Mouse (Mus musculus): Measurements from ENCODE around the gene Sema3a.
A peak's percentile ranks its signal among the peaks of the same experiment; 100 is the strongest.
"Not testable (repeated sequence)": the region's sequence is repeated elsewhere in the genome, so short reads cannot be mapped to it uniquely, and the experiment has no call there.

Sema3a gene

DNA sequence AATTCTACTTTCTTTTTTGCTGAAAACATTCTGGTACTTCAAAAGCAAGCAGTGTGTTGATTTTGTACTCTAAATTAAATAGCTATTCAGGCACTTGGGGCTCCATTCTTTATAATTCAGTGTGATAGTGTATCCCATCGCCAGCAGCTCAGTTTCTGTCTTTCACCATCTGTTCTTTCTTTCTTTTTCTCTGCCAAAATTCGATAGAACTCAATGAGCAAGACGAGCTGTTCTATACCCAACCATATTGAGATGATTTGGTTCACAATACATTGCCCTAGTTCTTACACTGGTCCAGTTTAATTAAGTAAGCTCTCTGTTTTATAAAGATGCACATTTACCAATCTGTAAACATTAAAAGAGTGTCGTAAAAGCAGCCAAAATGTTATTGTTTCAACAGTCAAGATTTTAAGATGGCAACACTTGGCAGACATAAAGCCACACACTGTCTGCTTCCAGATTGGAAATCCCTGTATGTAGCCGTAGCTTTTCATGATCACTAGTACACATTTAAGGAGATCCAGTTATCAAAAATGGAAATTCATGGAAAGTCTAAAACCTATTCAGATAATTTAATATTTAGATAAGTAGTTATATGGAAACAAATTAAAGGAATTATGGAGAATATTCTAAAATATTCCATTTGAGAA is 296.2 kb downstream of the Sema3a start:
- no peak for DNase-seq (ENCODE audit: low read depth, low spot score)

DNA sequence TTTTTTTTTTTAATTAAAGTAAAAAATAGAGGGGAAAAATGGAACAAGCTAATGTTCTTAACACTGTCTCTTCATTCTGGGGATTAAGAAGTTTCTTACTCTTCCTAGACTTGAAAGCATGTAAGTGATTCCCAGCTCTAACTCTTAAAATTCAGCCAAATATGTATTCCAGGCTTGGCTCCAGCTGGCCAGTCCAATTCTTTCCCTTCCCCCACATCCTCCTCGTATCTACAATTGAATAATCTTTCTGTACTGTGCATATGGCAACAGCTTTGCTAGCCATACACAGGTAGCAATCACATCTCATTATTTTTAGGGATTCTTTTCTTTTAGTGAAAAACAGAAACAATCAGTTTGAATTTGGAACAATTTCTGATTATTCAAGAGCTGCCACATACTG is 303.5 kb downstream of the Sema3a start:
- DNase-seq (ENCODE audit: low read depth, low spot score): no peak

DNA sequence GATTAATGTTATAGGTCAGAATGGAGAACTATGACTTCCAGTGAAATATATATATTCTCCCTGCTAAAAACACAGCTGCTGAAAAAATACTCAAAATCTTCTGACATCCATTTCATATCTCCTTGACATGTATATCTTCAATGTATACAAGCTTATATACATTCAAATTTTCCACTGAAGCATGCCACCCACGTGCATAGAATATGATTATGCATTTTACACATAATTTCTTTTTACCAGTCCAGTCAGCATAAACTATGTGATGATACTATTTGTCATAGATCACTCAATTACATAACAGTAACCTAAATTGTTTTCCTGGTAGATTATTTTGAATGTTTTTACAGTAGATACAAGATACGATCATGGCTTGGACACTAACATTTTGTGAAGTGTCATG is 306.6 kb downstream of the Sema3a start:
- DNase-seq (ENCODE audit: low read depth, low spot score): no peak

DNA sequence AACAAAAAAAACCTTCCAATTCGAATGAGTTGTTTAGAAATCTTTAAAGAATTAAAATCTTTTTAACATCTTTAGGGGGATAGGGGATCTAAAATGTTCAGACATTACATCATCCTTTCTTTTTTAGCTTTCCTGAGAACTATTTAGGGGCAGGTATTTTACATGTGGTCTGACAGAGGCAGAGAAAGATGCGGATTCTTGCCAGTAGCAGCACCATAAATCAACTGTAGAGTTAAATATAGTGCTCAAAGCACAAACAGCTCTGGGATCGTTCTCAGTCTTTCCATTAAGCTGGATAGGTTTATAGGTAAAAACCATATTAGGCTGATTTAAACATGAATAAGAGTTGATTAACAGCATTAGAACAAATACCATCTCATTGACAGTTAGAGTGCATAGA is 307.4 kb downstream of the Sema3a start:
- DNase-seq (ENCODE audit: low read depth, low spot score): no peak

DNA sequence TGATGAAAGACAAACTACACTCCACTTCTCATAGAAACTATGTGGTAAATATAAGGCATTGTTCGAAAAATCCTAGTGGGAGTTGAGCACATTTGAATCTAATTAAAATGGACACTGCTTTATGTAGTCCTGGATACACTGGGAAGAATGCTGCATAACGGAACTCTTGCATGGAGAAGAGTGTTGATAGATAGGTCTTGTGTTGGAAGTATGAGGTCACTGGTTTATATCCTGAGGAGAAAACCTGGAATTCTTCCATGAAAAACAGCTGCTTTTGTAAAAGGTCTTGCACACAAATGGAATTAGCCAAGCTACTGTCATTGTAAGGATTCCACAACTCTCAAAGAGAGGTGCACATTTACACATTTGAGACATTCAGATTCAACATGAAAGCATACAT is 308.1 kb downstream of the Sema3a start:
- DNase-seq (ENCODE audit: low read depth, low spot score): no peak

DNA sequence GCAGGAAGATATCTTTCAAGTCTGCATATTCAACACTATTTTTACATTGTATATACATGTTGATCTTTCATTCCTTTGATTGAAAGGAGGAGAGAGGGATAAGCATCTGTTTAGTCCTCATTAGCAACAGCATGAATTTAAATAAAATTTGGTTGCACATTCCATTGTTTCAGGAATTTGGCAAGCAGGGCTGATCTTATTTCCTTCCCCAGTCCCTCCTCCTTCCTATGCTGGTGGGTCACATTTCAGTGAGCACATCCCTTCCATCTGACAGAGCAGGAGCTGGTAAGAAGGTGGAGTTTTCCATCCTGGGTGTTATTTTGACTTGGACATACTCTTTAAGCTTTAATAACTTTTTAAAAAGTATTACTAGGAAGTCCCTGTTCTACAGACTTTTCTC is 315.9 kb downstream of the Sema3a start:
- DNase-seq (ENCODE audit: low read depth, low spot score): no peak

DNA sequence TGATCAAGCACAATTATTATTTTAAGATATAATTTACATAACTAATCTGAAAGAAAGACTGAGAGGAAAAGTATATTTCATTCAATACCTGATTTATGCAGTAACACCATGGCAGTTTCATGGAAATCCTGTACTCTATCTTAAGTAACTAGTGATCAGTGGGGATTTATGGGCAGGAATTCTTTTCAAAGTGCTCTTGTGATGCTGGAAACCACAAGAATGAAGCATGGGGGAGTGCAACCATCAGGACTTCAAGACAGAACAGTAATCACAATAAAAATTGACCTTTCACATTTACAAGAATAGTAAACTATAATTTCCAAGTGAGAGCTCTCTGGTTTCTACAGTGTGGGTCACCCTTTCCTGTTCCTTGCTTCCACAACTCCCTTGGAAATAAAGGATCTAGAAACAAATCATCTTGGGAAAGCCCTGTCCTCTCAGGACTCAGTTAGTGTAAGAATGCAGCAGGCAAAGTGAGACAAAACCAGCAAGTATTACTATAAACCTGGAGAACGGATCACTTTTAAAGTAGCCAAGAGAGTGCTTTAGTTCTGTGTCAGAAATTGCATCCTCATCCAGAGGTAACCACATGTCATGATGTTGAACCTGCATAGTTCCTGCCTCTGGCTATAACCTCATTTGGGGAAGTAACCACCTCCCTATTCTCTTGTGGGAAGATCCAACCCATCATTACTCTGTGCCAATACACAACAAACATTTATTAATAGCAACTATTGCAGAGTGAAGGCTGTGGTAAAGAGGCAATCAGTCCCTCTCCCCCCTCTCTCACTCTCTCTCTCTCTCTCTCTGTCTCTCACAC is 335.2 kb downstream of the Sema3a start:
- no peak for DNase-seq (ENCODE audit: low read depth, low spot score)

DNA sequence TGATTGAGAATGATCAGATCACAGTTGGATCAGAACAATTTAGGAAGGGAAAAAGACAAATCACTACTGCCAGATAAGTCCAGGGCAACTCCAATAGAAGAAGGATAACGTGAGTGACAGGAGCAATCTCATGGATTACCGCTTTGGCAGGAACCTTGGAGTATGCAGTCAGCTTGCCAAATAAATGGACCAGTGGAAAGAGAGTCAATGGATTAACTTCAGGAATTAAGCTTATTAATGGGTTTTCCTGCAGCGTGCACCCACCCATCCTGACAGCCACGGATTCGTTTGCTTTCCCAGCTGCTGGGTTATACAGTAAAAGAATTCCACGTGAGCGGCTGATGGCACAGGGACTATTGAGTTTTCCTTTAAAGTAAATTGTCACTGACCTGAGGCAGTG is 343.6 kb downstream of the Sema3a start:
- no peak for DNase-seq (ENCODE audit: low read depth, low spot score)

DNA sequence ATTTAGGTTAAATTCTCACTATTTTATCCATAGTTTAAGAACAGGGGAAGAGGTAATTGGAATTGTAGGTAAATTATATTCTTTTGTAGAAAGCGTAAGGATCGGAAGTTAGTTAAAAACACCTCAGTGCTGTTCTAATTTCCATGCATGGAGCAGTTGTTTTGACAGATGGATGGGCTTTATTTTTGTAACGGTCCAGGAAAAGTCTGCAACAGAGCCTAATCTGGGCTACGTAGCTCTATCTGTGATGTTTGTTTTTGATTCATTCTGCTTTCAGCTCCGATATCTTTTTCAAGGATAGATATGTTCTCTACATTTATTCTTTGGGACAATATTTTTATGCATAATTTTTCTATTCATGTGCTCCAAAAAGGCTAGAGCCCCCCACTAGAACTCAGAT is 344.2 kb downstream of the Sema3a start:
- no peak for DNase-seq (ENCODE audit: low read depth, low spot score)

DNA sequence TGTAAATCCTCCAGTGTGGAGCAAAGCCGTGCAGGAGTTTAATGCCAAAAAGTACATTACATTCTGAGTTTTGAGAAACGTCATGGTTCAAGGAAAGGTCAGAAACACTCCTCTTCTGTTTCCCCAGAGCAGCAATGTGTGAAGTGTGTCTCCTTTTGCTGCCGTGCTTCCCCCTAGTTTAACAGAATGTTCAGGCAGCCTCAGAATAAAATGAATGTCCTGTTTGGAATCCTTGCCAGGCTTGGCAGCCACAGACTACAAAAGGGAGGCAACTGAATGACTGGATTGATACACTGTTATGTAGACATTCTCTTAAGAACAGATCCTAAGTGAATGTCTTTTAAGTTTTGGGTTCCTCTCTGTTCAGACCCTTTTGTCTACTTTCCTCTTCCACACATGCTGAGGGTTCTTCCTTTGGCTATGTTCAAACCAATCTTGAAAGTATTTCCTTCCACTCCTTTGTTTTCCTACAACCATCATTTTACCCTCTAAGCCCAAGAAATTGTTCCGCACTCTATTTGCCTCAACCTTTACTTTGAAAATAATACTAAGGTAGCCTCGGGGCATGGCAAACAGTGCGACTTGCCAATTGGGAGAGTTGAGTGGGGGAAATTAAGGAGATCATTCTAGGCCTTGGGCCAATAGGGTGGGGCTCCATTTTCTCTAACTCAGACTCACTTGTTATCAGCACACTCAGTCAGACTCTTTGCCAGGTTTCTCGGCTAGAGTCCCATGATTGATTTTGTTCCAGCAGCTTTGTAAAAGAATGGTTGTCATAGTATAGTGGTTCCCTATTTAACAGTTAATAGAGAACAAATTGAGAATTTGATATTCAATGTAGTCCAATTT is 345.1 kb downstream of the Sema3a start:
- DNase-seq (ENCODE audit: low read depth, low spot score): no peak

DNA sequence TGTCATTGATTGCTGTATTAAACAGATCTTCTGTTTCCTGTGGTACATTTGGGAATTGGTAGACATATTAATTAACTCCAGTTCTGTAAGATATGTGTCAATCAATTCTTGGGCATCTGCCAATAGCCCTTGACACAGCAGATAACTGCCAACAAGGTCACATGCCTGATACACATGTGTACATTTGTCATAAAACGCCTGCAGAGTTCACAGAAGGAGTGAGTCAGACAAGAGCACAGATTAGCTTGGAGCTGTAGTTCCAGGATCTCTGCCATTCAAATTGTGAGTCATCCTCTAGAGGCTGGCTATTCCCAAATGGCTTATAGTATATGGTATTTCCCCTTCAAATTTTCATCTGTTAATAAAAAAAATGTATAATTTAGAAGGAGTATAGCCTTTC is 352.4 kb downstream of the Sema3a start:
- DNase-seq (ENCODE audit: low read depth, low spot score): no peak

DNA sequence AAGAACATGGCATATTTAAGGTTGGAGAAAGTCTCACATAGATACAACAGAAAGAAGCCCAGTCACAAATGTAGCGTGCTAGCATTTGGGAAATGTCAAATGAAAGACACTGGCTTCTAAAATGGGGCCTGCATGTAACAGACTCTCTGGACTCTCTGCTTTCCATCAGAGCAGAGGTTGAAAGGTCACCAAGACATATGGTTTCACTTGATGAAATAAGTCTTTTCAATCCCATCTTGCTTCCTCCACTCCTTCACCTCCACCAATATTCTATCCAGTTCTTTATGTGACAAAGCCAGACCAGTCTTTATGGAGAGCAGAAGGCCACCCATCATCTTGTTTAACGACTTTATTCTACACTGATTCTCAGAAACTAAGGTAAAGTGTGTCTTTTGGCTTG is 363.5 kb downstream of the Sema3a start:
- no peak for DNase-seq (ENCODE audit: low read depth, low spot score)

DNA sequence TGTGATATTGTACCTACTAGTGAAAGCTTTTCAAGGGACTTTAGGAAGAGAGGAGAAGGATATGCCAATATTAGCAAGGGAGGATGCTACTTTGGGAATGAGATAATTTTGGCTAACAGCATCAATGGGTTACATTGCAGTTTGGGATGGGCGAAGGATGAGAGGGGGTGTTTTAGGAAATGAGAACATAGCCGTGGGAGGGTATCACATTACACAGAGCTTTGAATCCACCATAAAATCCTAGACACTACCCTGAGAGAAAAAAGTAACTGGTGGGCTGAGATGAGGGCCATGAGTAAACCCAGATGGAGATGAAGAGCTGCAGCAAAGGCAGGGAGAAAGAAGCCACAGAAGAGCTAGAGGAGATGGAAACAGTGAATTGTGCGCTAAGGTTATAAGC is 370.8 kb downstream of the Sema3a start:
- DNase-seq (ENCODE audit: low read depth, low spot score): not testable (repeated sequence)

DNA sequence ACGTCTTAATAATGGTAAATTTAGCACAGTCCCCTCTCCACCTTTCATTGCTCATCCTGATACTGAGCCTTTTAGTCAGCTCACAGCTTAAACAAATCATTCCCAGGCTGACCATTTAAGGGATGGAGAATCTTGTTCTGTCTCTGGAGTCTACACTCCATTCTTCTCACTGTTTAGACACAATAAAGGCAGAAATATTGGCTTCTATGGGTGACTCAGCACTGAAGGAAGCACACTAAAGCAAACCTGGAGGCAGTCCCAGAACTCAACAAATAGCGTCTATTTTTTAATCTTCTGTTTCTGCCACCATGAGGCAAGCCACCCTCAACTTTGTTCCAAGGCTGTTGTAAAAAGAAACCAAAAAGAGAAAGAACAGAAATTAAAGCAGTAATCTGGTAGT is 374.6 kb downstream of the Sema3a start:
- DNase-seq (ENCODE audit: low read depth, low spot score): no peak

DNA sequence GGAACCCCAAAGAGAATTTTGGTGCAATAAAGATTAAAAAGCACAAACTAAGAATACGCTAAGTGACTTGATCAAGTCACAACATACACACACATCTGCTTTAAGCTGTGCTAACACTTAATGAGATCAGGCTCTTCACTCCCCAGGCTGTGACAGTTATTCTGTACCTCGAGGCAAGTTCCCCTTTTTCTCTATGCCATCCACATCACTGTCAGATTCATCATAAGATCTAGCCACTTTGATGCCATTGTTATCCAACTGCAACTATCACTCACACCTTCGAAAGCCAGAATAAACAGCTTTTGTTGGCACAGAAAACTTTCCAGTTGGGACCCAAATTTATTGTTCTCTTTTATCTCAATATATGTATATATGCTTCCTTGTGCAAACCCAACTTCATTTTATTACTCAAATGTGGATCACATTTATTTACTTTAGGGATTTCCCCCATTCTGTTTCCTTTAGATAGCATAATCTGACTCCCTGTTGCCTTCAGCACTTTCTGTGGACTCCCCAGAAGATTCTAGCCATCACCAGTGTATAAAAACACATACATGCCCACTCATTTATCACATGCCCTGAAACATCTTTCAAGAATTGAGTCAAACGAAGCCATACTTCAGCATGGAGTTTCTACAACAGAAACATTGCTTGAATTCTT is 380.8 kb downstream of the Sema3a start:
- DNase-seq (ENCODE audit: low read depth, low spot score): peak; percentile 13

DNA sequence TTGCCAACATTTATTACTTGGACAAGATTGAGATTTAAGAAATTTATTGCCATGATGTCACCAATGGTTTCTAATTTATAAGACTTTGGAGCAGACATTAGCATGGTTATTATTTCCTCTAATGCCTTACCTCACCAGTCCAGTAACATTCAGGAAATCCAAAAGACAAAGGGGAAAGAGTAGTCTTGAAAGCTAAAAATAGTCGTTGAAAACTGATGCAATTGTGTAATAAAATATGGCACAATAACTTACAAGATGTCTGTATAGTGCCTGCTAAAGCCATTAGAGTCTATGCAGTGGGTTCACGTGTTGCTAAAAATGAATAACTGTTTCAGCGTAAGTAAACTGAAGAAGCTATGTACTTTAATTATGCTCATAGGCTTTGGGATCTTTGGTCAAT is 383.9 kb downstream of the Sema3a start:
- no peak for DNase-seq (ENCODE audit: low read depth, low spot score)

DNA sequence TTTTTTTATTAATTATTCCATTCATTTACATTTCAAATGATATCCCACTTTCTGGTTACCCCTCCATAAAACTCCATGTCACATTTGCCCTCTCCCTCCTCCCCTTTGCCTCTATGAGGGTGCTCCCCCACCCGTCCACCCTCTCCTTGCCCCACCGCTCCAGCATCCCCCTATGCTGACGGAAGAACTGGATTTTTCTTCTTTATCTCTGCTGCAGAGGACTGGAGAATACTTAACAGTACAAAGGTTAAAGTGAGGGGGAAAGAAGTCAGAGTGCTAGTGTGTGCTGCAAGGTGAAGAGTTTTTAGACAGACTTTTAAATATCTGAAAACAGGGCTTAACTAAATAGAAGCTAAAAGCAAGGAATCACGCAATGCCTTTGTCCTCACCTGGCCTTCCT is 391.8 kb downstream of the Sema3a start:
- DNase-seq (ENCODE audit: low read depth, low spot score): no peak

DNA sequence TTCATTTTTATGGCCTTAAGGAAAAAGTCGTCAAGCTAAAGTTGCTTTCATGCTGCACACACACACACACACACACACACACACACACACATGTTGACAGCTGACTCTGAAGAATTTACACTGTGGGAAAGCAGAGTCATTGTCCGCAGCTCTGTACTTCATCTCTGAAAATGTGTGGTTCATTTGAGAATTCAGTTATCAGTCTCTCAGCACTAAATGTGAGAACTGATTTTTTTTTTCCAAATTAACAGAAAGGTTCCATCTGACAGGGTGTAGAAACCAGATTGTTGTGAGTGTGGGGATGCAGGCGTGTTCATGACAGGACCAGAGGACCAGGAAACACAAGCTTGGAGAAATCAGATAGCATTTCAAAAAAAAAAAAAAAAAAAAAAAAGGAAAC is 400.4 kb downstream of the Sema3a start:
- DNase-seq (ENCODE audit: low read depth, low spot score): no peak

DNA sequence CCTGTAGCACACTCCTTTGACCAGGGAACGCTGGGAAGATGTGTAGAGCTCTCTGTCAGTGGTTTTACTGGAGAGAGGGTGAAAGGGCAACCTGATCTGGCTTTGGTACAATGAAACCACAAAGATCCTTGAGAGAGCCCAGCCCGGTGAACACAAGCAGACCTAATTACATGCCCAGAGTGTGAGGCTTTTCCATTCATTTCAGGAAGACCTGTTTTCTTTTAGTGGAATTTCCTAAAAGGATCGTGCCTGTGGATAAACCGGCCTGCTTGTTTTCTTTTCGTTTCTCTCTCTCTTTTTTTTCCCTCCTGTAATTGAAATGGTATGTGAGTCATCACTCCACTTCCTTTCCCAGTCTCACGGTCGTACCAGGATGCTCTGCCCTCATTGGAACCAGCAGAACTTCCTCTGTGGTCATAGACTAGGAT is 401.8 kb downstream of the Sema3a start:
- DNase-seq (ENCODE audit: low read depth, low spot score): no peak

DNA sequence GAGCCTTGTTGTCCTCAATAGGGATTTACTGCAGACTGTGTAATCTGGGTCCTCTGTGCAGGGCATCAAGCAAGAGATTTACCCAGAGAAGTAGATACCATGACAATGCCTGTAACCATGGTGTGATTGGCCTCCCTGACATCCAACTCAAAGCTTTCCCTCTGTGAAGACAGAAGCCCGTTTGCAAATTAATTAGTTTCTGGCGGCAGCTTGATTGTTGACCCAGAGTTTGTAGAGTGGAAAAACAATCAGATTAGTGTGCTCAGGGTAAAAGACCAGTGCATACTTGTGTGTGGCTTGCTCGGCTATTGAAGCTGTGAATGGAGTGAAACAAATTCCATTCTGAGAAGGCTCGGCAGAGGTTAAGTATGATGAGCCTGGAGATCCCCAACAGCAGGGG is 404.0 kb downstream of the Sema3a start:
- no peak for DNase-seq (ENCODE audit: low read depth, low spot score)

DNA sequence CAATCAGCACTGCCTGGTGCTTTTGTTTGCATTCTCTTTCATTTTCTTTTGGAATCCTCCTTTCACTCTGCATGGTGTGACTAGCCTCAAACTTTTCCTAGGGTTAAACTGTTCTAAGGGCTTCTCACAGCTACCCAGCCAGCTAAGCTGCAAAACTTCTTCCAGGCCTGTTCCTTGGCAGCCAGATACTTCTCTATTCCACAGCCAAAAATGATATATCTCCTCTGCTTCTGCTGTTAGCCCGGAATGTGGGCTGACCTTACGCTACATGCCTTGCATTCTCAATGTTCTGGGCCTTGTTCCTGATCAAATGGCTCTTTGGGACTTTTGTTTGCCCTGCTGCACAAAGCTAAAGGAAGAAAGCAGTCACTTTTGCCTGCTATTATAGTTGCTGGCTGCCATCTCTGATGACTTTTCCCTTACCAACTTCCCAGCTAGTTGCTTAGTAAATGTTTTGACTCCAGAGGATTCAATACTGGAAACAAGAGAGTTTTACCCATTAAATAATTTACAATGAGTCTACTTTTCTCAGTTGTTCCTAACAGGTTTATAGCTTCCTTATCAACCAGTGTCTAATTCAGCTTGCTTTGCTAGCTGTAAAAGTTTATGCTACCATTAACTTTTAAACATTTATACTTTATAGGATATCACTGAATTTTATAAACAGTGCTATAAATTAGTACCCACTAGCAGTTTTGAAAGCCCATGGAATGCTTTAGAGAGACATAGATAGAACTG is 422.4 kb downstream of the Sema3a start:
- no peak for DNase-seq (ENCODE audit: low read depth, low spot score)

Data from A20 (cell line).